Mouse (Mus musculus) megakaryocyte progenitor cell, adult 5-6 weeks (primary cell): ENCODE data around the gene Gm20388. TPM values are rescaled to one million over a fixed set of nuclear protein-coding genes. Genes with fewer than 3 reads are reported as not detected.
A peak's percentile ranks its signal among the peaks of the same experiment; 100 is the strongest.

Experiments used
- ATAC-seq: replicated peaks from 2 replicates; pipeline ENCODE4 v1.8.0; 2016; ENCODE audit warnings: mild to moderate bottlenecking, moderate TSS enrichment, inconsistent platforms; ENCODE audit not compliant: poor library complexity
- total RNA-seq, 2 experiments: library from RNA; stranded (forward) in 1 of 2; stranded (reverse) in 1 of 2; fragments of 157-497, 149-512 nt in 1 of 2; fragments of 200-1000 nt in 1 of 2; gene quantifications; 2 replicates each; pipeline versions ENCODE4 v1.2.3 to v1.2.4; 2015 to 2017

Gene Gm20388
- total RNA-seq, 2 experiments from 2014 or later: 18.6 TPM; not detected in 1

DNA sequence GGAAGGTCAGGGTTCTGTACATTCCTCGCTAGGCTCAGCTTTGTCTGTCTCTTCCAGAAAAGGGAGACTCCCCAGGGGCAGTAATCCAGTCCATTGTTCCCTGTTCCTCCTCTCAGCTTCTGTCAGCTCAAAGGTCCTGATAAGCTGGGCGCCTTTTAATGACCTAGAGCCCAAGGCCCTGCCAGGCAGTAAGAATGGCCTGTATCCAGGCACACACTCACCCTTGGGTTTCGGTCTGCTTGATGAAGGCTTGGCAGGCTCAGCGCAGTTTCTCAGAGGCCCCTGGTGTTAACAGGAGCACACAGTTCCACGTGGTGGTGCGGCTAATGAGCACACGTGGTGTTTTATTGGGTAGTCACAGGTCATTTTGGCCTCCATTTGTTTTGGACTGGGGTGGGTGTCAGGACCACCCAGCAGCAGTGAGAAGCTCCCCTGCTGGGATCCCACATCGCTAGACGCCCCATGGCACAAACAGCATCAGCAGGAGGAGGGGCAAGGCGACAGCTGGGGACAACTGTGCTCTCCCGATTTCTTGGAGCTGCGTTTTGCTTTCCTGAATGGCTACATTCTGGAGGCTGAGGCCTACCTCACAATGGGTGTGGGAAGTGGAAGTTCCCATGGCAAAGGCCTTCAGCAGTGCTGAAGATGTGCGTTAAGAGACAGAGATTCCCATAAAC is 3805.4 kb downstream of the Gm20388 start:
- ATAC-seq: no peak

DNA sequence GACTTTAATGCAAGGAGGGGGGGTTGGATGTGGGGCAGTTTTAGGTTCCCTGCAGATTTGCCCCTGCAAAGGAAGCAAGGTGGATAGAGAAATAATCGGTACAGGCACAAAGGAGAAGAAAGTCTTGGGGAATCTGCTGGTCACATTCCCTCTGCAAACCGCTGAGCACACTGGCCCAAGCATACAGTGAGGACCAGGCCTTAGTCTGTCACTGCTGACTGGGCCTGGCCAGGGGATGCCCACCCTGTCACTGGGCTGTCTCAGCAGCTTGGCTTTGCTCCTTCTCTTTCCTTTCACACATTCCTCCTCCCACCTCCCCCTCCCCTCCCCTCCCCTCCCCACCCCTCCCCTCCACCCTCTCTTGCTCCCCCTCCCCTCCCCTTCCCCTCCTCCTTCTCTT is 3806.5 kb downstream of the Gm20388 start:
- no peak for ATAC-seq

GRCm38 (mm10) chr8:123717516-123718490 is 3807.2 kb downstream of the Gm20388 start:
- no peak for ATAC-seq

GRCm38 (mm10) chr8:123718752-123719151 is 3808.1 kb downstream of the Gm20388 start:
- ATAC-seq: no peak

- ATAC-seq: 0 out of 2 replicates have a peak, but pooled peaks have one; percentile 24
These were observed 3808.6 kb downstream of the Gm20388 start for GRCm38 (mm10) chr8:123719280-123719679.

GRCm38 (mm10) chr8:123719811-123720210 is 3809.2 kb downstream of the Gm20388 start:
- no peak for ATAC-seq

DNA sequence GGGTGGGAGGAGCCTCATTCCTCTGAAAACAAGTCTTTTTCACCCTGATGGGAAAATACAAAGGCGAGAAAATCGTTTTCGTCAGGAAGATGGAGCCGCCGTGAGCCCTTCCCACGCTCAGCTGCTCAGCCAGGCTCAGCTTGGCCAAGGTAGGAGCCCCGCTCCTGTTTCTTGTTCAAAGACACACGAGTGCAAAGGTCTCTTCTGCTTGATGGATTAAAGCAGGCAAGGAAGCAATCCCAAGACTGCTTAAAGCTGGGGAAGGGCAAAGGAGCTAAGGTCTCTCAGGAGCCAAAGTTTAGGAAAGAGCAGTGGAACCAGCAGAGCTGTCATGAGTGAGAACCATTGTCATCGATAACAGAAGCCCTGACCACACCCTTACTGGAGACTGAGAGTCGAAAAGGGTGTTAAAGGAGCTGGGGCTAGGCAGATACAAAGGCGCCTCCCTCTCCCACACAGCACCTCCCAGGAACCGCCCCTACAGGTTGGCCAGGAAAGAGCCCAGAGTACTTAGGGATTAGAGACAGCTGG is 3809.9 kb downstream of the Gm20388 start:
- peak; percentile 64 for ATAC-seq

DNA sequence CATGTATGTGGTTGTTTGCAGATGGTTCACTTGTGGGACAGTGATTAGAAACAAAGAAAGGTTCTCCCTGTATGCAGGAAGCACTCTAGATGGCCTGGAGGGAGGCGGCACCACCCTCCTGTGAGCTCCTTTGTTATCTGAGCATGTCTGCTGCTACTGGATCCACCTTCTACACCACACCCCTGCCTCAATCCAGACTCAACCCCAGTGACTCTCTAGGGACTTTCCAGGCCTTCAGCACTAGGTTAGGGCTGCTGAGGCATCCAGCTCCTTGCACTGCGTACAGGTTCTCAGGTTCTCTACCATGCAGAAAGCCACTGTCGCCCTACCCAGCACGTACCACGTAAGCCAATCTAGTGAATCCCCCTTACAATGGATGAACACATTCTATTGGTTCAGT is 3811.6 kb downstream of the Gm20388 start:
- ATAC-seq: peak; percentile 37; the same call in 1 of the 2 replicates

- ATAC-seq: no peak
These were observed 3814.1 kb downstream of the Gm20388 start for GRCm38 (mm10) chr8:123724752-123725151.

DNA sequence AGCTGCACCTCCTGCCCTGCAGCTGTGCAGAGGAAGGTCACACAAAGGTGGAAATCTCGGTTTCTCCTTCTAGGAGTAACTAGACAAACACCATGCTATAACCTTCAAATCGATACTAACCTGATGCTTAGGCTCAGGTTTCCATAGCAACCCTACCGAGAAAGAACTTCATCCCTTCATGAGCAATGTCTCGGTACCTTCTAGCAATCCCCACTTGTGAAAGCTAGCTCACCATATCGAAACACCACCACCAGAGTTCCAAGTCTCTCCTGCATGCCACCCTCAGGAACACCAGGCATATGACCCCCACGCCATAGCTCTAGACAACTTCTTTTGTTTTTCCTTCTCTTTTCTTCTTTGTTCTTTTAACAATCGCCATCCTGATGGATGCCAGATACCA is 3814.6 kb downstream of the Gm20388 start:
- no peak for ATAC-seq

- ATAC-seq: no peak
These were observed 3816.1 kb downstream of the Gm20388 start for GRCm38 (mm10) chr8:123726759-123727158.

DNA sequence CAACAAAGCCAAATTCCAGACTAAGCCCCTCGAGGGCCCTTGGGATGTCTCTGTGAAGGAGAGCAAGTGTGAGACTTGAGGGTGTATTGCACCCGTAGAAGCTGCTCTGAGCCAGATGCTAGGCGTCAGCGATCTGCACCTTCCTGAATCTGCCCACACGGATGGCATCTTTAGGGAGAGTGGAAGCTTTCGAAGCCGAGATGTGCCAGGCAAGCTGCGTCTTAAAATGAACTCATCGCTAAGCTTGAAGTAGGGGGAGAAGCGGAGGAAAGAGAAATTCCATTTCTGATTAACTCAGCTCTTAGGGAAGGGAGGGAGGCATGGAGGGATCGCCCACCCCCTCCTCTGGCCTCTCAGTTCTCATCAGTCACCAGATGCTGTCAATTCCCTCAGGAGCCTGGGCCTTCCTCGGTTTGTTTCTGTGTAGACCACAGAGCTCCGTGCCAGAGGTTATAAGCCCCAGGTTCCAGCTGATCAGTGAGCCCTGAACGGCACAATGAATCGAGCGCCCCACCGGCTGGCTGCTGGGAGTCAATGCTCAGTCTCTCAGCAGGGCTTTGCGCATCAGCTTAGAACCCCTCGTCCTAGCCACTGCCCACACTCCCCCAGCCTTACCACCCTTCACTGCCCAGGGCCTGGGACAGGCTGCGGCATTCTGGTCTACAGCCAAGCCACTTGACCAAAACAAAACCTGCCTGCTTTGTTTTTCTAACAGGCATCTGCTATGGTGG is 3818.6 kb downstream of the Gm20388 start:
- ATAC-seq: no peak

DNA sequence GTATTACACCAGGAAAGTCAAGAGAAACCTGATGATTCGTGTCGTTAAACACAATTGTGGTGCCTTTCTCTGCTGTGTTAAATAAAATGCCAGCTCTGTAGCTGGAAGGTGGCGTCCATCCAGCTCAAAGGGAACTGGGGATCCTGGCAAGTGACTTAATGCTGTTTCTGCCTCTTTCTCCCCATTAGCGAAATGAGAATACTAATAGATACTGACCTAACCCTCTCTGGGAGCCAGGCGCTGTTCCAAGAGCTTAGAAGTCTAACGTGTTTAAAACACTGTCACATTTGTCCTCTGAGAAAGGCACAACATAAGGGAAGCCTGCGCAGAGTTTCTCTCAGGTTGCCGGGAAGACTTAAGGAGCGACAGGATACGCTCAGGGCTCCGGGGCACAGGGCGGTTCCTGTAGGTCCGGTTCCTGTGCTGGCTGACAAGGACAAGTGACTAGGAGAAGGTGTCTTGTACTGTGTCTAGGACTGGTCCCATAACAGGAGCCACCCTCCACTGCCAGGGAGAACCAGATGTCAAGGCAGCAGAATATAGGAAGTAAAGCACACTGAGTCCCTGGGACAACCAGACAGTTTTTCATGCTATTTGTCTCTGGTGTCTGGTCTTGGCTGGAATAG is 3819.3 kb downstream of the Gm20388 start:
- ATAC-seq: no peak

- ATAC-seq: no peak
These were observed 3821.7 kb downstream of the Gm20388 start for GRCm38 (mm10) chr8:123732332-123732731.

GRCm38 (mm10) chr8:123734486-123734885 is 3823.8 kb downstream of the Gm20388 start:
- no peak for ATAC-seq

DNA sequence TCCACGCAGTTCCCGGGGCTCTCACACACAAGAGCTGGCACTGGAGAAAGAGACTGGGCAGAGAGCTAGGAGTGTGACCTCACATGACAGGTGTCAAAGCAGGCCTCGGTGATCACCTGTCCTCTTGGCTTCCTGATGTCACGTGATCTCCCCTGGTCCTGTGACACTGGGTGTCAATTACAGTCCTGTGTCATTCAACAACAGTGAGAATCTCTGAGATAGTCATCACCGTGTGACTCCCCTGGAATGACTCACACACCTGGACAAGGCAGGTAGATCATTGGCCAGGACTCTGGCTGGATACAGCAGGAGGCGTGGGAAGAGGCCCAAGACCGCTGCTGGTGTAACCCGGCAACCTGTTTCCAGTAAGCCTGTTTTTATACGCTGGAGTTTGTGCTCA is 3826.3 kb downstream of the Gm20388 start:
- no peak for ATAC-seq

- no peak for ATAC-seq
These were observed 3829.6 kb downstream of the Gm20388 start for GRCm38 (mm10) chr8:123740263-123740662.

DNA sequence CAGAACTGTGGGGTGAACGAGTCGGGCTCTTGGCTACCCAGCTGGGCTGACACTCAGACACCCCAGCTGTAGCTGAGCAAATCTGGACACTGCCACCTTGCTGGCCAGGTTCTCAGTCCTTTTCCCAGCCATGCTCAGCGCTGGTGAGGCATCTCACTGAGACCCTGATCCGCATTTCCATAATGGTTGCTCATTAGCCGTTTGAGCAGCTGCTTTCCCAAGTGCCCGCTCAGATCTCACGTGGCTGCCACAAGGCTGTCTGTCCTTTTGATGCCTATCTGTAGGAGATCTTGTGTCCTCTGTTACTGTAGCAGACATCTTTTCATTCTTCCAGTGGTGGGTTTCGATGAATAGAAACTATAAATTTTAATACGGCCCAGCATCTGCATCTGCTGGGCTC is 3830.6 kb downstream of the Gm20388 start:
- ATAC-seq: no peak

GRCm38 (mm10) chr8:123746488-123746887 is 3835.8 kb downstream of the Gm20388 start:
- ATAC-seq: 0 out of 2 replicates have a peak, but pooled peaks have one; percentile 35

- no peak for ATAC-seq
These were observed 3837.1 kb downstream of the Gm20388 start for GRCm38 (mm10) chr8:123747772-123748171.
